In the genomic region with DNA sequence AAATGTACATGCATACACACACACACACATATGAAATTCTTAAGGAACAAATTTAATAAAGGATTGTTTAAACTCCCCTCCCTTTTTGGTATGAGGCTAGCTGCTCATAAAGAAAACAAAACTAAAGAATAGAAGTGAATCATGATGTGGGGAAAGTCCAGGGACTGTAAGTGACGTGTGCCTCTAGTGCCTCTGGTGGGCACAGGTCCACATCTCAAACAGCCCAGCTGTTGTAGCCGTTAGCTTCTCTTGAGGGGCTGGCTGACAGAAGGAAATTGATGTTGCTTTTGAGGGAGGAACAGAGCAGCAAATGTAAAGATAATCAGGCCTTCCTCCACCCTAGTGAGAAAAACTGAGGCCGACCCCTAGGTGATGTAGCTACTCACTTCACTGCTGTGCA, we compare ENCODE assay signal across 10 mouse cellular contexts.
A peak's percentile ranks its signal among the peaks of the same experiment; 100 is the strongest.
DNase-seq lines count a peak whose midpoint lies in the region; ATAC-seq and TF ChIP-seq lines count a peak whose summit lies in the region.
"Had no signal": no experiment of that assay in that cellular context is flagged by ENCODE, and none has a peak within 500 bp of the region (broad histone marks: within the 10 kb centered on the region; RNA-seq: fewer than 3 reads in every experiment).

No protein-coding gene starts in this region.

- intact Hi-C loops in gastrocnemius, postnatal 14 days (cut with DNase I; ENCODE audit: low total_unique reads), result no loop called here

- ATAC-seq in hindbrain, postnatal 0 days, result no peak; the same call in 1 of the 2 replicates
- no peak for ATAC-seq in hindbrain, embryonic 13.5 days (ENCODE audit: low FRiP score)
- no peak for ATAC-seq in embryonic facial prominence, embryonic 14.5 days (ENCODE audit: low read depth)

- H3K9ac ChIP-seq in hindbrain, postnatal 0 days (replicated peaks; ENCODE audit: low read length), result no peak overlapping the region
- no peak overlapping the region for H3K9ac ChIP-seq in hindbrain, embryonic 13.5 days
- H3K9ac ChIP-seq in embryonic facial prominence, embryonic 14.5 days (ENCODE audit: low read depth, low read length), result no peak overlapping the region
- H3K9ac ChIP-seq: embryonic facial prominence, embryonic 15.5 days; limb, embryonic 13.5 days had no signal

- no peak overlapping the region for H3K27ac ChIP-seq in hindbrain, postnatal 0 days
- H3K27ac ChIP-seq in hindbrain, embryonic 13.5 days, result no peak overlapping the region
- no peak overlapping the region for H3K27ac ChIP-seq in embryonic facial prominence, embryonic 14.5 days (replicated peaks; ENCODE audit: low read depth, low read length)
- H3K27ac ChIP-seq: embryonic facial prominence, embryonic 15.5 days; limb, embryonic 13.5 days had no signal

- H3K27me3 ChIP-seq in hindbrain, postnatal 0 days (ENCODE audit: insufficient read depth, low read length), result no peaks in the 10 kb centered on the region
- H3K27me3 ChIP-seq in hindbrain, embryonic 13.5 days, result no peaks in the 10 kb centered on the region
- no peaks in the 10 kb centered on the region for H3K27me3 ChIP-seq in embryonic facial prominence, embryonic 14.5 days (replicated peaks; ENCODE audit: control insufficient read depth, insufficient read depth, low read length)
- H3K27me3 ChIP-seq in splenic B cell, adult 2 months (ENCODE audit: control insufficient read depth, insufficient read depth, low read length, poor library complexity, severe bottlenecking), result no peaks in the 10 kb centered on the region
- H3K27me3 ChIP-seq: embryonic facial prominence, embryonic 15.5 days; limb, embryonic 13.5 days had no signal

- H3K4me2 ChIP-seq in hindbrain, postnatal 0 days (ENCODE audit: low read depth, low read length), result no peak overlapping the region
- H3K4me2 ChIP-seq in hindbrain, embryonic 13.5 days, result no peak overlapping the region
- H3K4me2 ChIP-seq in embryonic facial prominence, embryonic 14.5 days (ENCODE audit: low read depth, low read length), result no peak overlapping the region
- H3K4me2 ChIP-seq: embryonic facial prominence, embryonic 15.5 days; limb, embryonic 13.5 days had no signal

- DNase-seq in hindbrain, postnatal 0 days (ENCODE audit: low spot score), result peak; percentile 56
- DNase-seq in spleen, postnatal 36 days (ENCODE audit: low spot score in 2 of 2), result peak; percentile 14 to 33
- DNase-seq in spleen, postnatal 14 days (ENCODE audit: low spot score in 2 of 2), result no peak
- DNase-seq in embryonic facial prominence, embryonic 14.5 days (ENCODE audit: low spot score), result peak; percentile 47
- peak; percentile 78 for DNase-seq in splenic B cell, adult 2 months (ENCODE audit: low read depth, low spot score)
- no peak for DNase-seq in cerebellum, postnatal 25 days
- no peak for DNase-seq in gastrocnemius, postnatal 14 days

- H3K4me1 ChIP-seq in hindbrain, postnatal 0 days (ENCODE audit: insufficient read depth, low read length), result peaks cover 11% of the 10 kb centered on the region
- peaks cover 4% of the 10 kb centered on the region; the same call in 1 of the 2 replicates for H3K4me1 ChIP-seq in hindbrain, embryonic 13.5 days (replicated peaks)
- 0 out of 2 replicates have a peak, but pooled peaks cover 4% of the 10 kb centered on the region for H3K4me1 ChIP-seq in embryonic facial prominence, embryonic 14.5 days (ENCODE audit: control insufficient read depth, insufficient read depth, low read length)
- H3K4me1 ChIP-seq: limb, embryonic 13.5 days had no signal

- no peaks in the 10 kb centered on the region for H3K36me3 ChIP-seq in hindbrain, postnatal 0 days (ENCODE audit: insufficient read depth, low read length)
- H3K36me3 ChIP-seq in hindbrain, embryonic 13.5 days, result no peaks in the 10 kb centered on the region
- no peaks in the 10 kb centered on the region for H3K36me3 ChIP-seq in embryonic facial prominence, embryonic 14.5 days (ENCODE audit: control insufficient read depth, insufficient read depth, low read length)
- no peaks in the 10 kb centered on the region for H3K36me3 ChIP-seq in splenic B cell, adult 2 months (ENCODE audit: control insufficient read depth, insufficient read depth, low read length, poor library complexity, severe bottlenecking)
- H3K36me3 ChIP-seq: embryonic facial prominence, embryonic 15.5 days; limb, embryonic 13.5 days had no signal

- peak; percentile 58 for TF ChIP-seq CTCF in hindbrain, postnatal 0 days (IDR thresholded peaks at IDR 0.05; ENCODE audit: low read depth)

- no peaks in the 10 kb centered on the region for H3K9me3 ChIP-seq in hindbrain, postnatal 0 days (ENCODE audit: low read length)
- H3K9me3 ChIP-seq in hindbrain, embryonic 13.5 days, result no peaks in the 10 kb centered on the region
- H3K9me3 ChIP-seq in embryonic facial prominence, embryonic 14.5 days (ENCODE audit: control insufficient read depth, low read length), result no peaks in the 10 kb centered on the region
- H3K9me3 ChIP-seq: embryonic facial prominence, embryonic 15.5 days; limb, embryonic 13.5 days had no signal

- H3K4me3 ChIP-seq in hindbrain, postnatal 0 days (ENCODE audit: low read length), result no peak overlapping the region
- no peak overlapping the region for H3K4me3 ChIP-seq in hindbrain, embryonic 13.5 days
- no peak overlapping the region for H3K4me3 ChIP-seq in embryonic facial prominence, embryonic 14.5 days (ENCODE audit: low read depth, low read length)
- H3K4me3 ChIP-seq: embryonic facial prominence, embryonic 15.5 days; limb, embryonic 13.5 days had no signal

- WGBS in hindbrain, postnatal 0 days, result 50% methylated on average over 3 of the region's 3 CpGs
- WGBS in hindbrain, embryonic 13.5 days, result 47% methylated on average over 3 of the region's 3 CpGs
- WGBS in embryonic facial prominence, embryonic 14.5 days, result 56% methylated on average over 3 of the region's 3 CpGs

Comparison
In these comparisons a context has a peak if more than half of its experiments do, and no peak if none do; other contexts are left out.
1. DNase-seq: peak in hindbrain, postnatal 0 days (single experiment), spleen, postnatal 36 days (2 of 2), embryonic facial prominence, embryonic 14.5 days (single experiment) and splenic B cell, adult 2 months (single experiment); none in spleen, postnatal 14 days (0 of 2), cerebellum, postnatal 25 days (0 of 2) and gastrocnemius, postnatal 14 days (single experiment).